ENCODE assay signal across 8 mouse cellular contexts in the genomic region with DNA sequence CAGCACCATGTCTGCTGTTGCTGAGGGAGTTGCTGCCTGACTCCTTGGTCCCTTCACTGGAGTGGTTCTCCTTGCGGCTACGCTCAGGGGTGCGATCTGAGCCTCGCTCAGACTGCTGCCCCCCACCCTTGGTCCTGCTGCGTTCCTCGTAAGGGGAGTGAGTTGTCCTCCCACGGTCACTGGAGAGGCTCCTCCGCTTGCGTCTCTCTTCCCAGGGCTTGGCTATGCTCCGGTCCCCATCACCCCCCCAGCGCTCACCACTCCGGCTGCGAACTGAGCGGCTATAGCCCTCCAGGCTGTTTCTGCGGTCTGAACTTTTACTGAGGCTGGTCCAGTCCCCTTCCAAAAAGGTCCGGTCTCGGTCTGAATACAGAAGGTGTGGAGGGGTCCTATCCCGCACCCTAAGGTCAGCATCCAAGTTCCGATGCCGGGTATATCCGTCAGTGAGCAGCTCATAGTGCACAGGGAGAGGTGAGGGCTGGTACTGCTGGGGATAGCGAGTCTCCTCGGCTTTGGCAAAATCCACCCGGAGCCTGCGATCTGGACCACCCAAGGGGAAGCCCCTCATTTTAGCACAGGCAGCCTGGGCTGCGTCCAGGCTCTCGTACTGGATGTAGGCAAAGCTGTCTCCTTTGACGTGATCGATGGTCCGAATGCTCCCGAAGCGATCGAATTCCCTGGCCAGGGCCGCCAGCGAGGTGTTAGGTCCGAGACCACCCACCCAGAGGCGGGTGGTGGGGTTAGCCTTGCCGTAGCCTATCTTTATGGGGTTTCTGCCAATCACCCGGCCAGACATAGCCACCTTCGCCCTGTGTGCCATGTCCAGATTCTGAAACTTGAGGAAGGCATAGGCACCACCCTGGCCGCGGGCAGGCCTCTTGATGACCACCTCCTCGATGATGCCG. TPM values are rescaled to one million over a fixed set of nuclear protein-coding genes. Genes with fewer than 3 reads are reported as not detected.
DNase-seq lines count a peak whose midpoint lies in the region; ATAC-seq and TF ChIP-seq lines count a peak whose summit lies in the region.

No protein-coding gene starts in this region.

- TF ChIP-seq EP300 in heart, postnatal 0 days (IDR thresholded peaks at IDR 0.05; ENCODE audit: low read depth): no peak

- ATAC-seq in heart, postnatal 0 days (ENCODE audit: insufficient read depth, low read depth): no peak
- no peak for ATAC-seq in liver, embryonic 16.5 days (ENCODE audit: low read depth)
- no peak for ATAC-seq in erythroid progenitor cell, adult 5-6 weeks (replicated peaks; ENCODE audit: low FRiP score, poor library complexity, severe bottlenecking)

- WGBS in heart, postnatal 0 days: 38% methylated on average over 44 of the region's 44 CpGs
- 46% methylated on average over 44 of the region's 44 CpGs for WGBS in liver, embryonic 16.5 days (ENCODE audit: insufficient replicate concordance)

- H3K4me1 ChIP-seq in heart, postnatal 0 days (ENCODE audit: control insufficient read depth, insufficient read depth): peaks cover 30% of the 10 kb centered on the region
- peaks cover 56% of the 10 kb centered on the region for H3K4me1 ChIP-seq in liver, embryonic 16.5 days (ENCODE audit: control insufficient read depth, low read depth, low read length)

- no peaks in the 10 kb centered on the region for H3K27me3 ChIP-seq in heart, postnatal 0 days (ENCODE audit: control insufficient read depth, insufficient read depth, low read length)
- H3K27me3 ChIP-seq in liver, embryonic 16.5 days (ENCODE audit: control insufficient read depth, insufficient read depth, low read depth, low read length): no peaks in the 10 kb centered on the region

- H3K36me3 ChIP-seq in heart, postnatal 0 days (replicated peaks; ENCODE audit: control insufficient read depth, insufficient read depth, low read length): peaks cover 44% of the 10 kb centered on the region
- peaks cover 38% of the 10 kb centered on the region for H3K36me3 ChIP-seq in liver, embryonic 16.5 days (ENCODE audit: control insufficient read depth, insufficient read depth)

- peak overlapping the region; percentile 87 for H3K4me3 ChIP-seq in heart, postnatal 0 days (ENCODE audit: low read depth, low read length)
- H3K4me3 ChIP-seq in liver, embryonic 16.5 days (ENCODE audit: low read depth, low read length): peak overlapping the region; percentile 93

- DNase-seq in adrenal gland, postnatal 25 days: peak; percentile 7
- DNase-seq in adrenal gland, postnatal 4 days (ENCODE audit: low spot score in 2 of 2): no peak
- peak; percentile 54 for DNase-seq in right cerebral cortex, postnatal 25 days
- DNase-seq in right cerebral cortex, adult 2 months (ENCODE audit: low spot score in 2 of 2): no peak
- no peak for DNase-seq in heart, postnatal 0 days (ENCODE audit: low spot score)
- DNase-seq in testis, postnatal 14 days (ENCODE audit: low spot score): peak; percentile 44

- peak overlapping the region; percentile 97 for H3K4me2 ChIP-seq in heart, postnatal 0 days (ENCODE audit: low read depth, low read length)
- peak overlapping the region; percentile 96 for H3K4me2 ChIP-seq in liver, embryonic 16.5 days (ENCODE audit: low read depth, low read length)

- H3K9ac ChIP-seq in heart, postnatal 0 days (replicated peaks; ENCODE audit: low read depth, low read length): peak overlapping the region; percentile 90
- H3K9ac ChIP-seq in liver, embryonic 16.5 days (ENCODE audit: low read depth, low read length): peak overlapping the region; percentile 92

- no peak overlapping the region for H3K27ac ChIP-seq in heart, postnatal 0 days (ENCODE audit: low read depth)
- H3K27ac ChIP-seq in liver, embryonic 16.5 days (ENCODE audit: low read length): no peak overlapping the region

- no peak for TF ChIP-seq CTCF in heart, postnatal 0 days (IDR thresholded peaks at IDR 0.05; ENCODE audit: low read depth)

- no peaks in the 10 kb centered on the region for H3K9me3 ChIP-seq in heart, postnatal 0 days (replicated peaks; ENCODE audit: control insufficient read depth, low read length)
- no peaks in the 10 kb centered on the region for H3K9me3 ChIP-seq in liver, embryonic 16.5 days (replicated peaks; ENCODE audit: control insufficient read depth, low read length)

RNA-seq across cellular contexts. Expression of a gene that starts 2.0 kb away (rescaled TPM):
- total RNA-seq in adrenal gland, postnatal 25 days (2021): 23.2 and 28.0 TPM in 2 replicates
- 10 to 100 TPM; 39.3 to 42.3 TPM for total RNA-seq in adrenal gland, postnatal 4 days (2021)
- 14.5 and 23.8 TPM in 2 replicates for total RNA-seq in heart, postnatal 0 days (2014; rRNA removed; ENCODE audit: low replicate concordance)
- 2.2 TPM in 2 replicates for polyA plus RNA-seq in heart, postnatal 0 days (2015; fragmentation: Nextera tagmentation; extraction: Ambion mirVana)
- 1.5 and 1.6 TPM in 2 replicates for polyA plus RNA-seq in liver, embryonic 16.5 days (2015; fragmentation: Nextera tagmentation; extraction: Ambion mirVana)
- 18.4 TPM in 2 replicates for total RNA-seq in erythroid progenitor cell, adult 5-6 weeks (2015; ENCODE audit: low replicate concordance)
- 18.2 and 21.9 TPM in 2 replicates for total RNA-seq in erythroid progenitor cell, adult 5-6 weeks (2017; ENCODE audit: low replicate concordance)

RNA-seq across cellular contexts. Expression of a gene that starts 6.5 kb away (rescaled TPM):
- 240 and 250 TPM in 2 replicates for total RNA-seq in adrenal gland, postnatal 25 days (2021)
- total RNA-seq in adrenal gland, postnatal 4 days (2021): 100 to 1,000 TPM; 264 to 274 TPM
- 50.8 and 55.2 TPM in 2 replicates for total RNA-seq in heart, postnatal 0 days (2014; rRNA removed; ENCODE audit: low replicate concordance)
- polyA plus RNA-seq in heart, postnatal 0 days (2015; fragmentation: Nextera tagmentation; extraction: Ambion mirVana): 88.0 and 137 TPM in 2 replicates
- polyA plus RNA-seq in liver, embryonic 16.5 days (2015; fragmentation: Nextera tagmentation; extraction: Ambion mirVana): 140 and 150 TPM in 2 replicates
- total RNA-seq in erythroid progenitor cell, adult 5-6 weeks (2015; ENCODE audit: low replicate concordance): 275 and 310 TPM in 2 replicates
- total RNA-seq in erythroid progenitor cell, adult 5-6 weeks (2017; ENCODE audit: low replicate concordance): 164 and 219 TPM in 2 replicates

Comparison
In these comparisons a context has a peak if more than half of its experiments do, and no peak if none do; other contexts are left out.
1. DNase-seq: peak in adrenal gland, postnatal 25 days (single experiment), right cerebral cortex, postnatal 25 days (single experiment) and testis, postnatal 14 days (single experiment); none in adrenal gland, postnatal 4 days (0 of 2), right cerebral cortex, adult 2 months (0 of 2) and heart, postnatal 0 days (single experiment).